Mouse (Mus musculus): ENCODE data around the gene Kifc3. TPM values are rescaled to one million over a fixed set of nuclear protein-coding genes. Genes with fewer than 3 reads are reported as not detected.
"Not testable (repeated sequence)": the region's sequence is repeated elsewhere in the genome, so short reads cannot be mapped to it uniquely, and the experiment has no call there.

The Kifc3 gene
- 3.2 and 4.1 TPM in 2 replicates for polyA plus RNA-seq (2015; fragmentation: Nextera tagmentation; extraction: Ambion mirVana)

DNA sequence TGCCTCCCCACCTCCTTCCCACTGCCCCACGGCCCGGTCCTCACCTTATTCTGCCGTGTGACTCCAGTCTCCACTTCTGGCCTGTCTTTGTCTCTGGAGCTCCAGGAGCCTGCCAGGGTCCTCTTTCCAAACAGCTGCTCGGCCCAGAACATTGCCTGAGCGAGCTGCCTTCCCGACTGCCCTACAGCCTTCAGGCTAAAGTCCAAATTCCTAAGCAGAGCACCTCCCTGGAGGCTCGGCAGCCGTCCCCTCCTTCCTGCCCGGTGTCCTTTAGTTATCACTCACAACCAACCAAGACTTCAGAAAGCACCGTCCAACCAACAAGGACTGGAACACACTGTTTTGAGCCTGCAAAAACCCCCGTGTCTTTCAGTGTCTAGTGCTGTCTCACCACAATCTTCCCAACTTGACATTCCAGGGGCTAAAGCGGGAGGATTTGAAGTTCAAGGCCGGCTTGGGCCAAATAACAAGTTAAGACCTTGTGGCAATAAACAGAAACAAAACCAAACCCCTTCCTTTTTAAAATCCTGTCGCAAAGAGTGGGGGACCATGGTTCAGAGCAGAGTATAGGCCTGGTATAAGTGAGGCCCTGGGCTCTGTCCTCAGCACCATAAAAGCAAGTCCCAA is at the start of gene Kifc3:
TSS of gene Kifc3 (minus strand) at position 164 of the 627 bp plus-strand sequence.
- ATAC-seq (ENCODE audit: low read depth) (no peak), DNase-seq (no peak)
- no peak within 1 kb of the TSS for H3K27ac ChIP-seq
- no peaks in the 10 kb centered on the region for H3K27me3 ChIP-seq
- no peaks in the 10 kb centered on the region for H3K9me3 ChIP-seq (replicated peaks)
- H3K4me3 ChIP-seq (replicated peaks): no peak within 1 kb of the TSS
- H3K4me1 ChIP-seq (replicated peaks): no peaks in the 10 kb centered on the region
- no peaks in the 10 kb centered on the region for H3K36me3 ChIP-seq
- H3K4me2 ChIP-seq: no peak within 1 kb of the TSS
- 62% methylated on average over 14 of the region's 14 CpGs for WGBS (ENCODE audit: insufficient replicate concordance)
- H3K9ac ChIP-seq: no peak within 1 kb of the TSS

- no peak overlapping the region for H3K4me2 ChIP-seq
- no peaks in the 10 kb centered on the region for H3K27me3 ChIP-seq
- no peaks in the 10 kb centered on the region for H3K36me3 ChIP-seq
- no peak overlapping the region for H3K27ac ChIP-seq
- H3K9me3 ChIP-seq (replicated peaks): no peaks in the 10 kb centered on the region
- DNase-seq (no peak), ATAC-seq (ENCODE audit: low read depth) (no peak)
- no peak overlapping the region for H3K9ac ChIP-seq
- H3K4me3 ChIP-seq (replicated peaks): no peak overlapping the region
- WGBS (ENCODE audit: insufficient replicate concordance): 56% methylated on average over 9 of the region's 9 CpGs
- H3K4me1 ChIP-seq (replicated peaks): peaks cover 3% of the 10 kb centered on the region; the same call in 1 of the 2 replicates
These were observed 49.4 kb upstream of the Kifc3 start for GRCm38 (mm10) chr8:95252056-95252455.

DNA sequence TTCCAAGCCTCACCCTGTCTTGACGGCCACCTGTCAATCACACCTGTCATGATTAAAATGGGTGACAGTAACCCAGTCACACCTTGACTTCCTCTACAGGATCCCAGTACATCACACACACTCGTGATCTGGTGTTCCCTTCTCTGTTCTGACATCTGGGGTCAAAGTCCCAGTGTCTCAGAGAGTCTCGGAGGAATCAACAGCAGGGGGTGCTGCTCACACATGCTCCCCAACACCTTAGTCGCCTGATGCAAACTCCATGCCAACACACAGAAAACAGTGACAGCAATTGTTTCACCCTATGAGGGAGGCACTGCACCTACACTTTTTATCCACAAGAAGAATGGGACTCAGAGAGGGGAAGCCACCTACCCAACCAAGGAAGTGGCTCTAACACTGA is 47.2 kb upstream of the Kifc3 start:
- ATAC-seq (ENCODE audit: low read depth) (no peak), DNase-seq (no peak)
- Histone ChIP-seq H3K36me3 (no peaks in the 10 kb centered on the region), H3K4me1 (replicated peaks) (no peaks in the 10 kb centered on the region), H3K9me3 (replicated peaks) (no peaks in the 10 kb centered on the region), H3K4me3 (replicated peaks) (no peak overlapping the region), H3K4me2 (no peak overlapping the region), H3K27ac (no peak overlapping the region), H3K9ac (no peak overlapping the region), H3K27me3 (no peaks in the 10 kb centered on the region)
- WGBS (ENCODE audit: insufficient replicate concordance): 32% methylated on average over 4 of the region's 4 CpGs

DNA sequence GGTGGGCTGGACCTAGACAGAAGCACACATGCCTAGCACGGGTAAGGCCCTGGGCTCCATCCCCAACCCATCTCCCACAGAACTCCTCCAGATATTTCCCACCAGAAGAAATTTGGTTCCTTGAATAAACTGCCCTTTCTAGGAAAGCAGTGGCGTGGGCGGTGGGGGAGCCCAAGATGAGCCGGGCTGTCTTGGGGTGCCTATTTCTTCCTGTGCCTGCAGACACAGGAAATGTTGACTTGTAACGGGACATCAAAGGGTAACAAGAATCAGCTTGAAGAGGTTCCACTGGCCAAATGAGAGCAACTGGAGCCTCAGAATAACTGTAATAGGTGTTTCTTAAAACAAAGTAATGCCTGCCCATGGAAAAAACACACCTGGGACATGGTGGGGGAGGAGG is 44.7 kb upstream of the Kifc3 start:
- Histone ChIP-seq H3K4me2 (no peak overlapping the region), H3K27ac (no peak overlapping the region), H3K9me3 (replicated peaks) (no peaks in the 10 kb centered on the region), H3K9ac (no peak overlapping the region), H3K4me1 (replicated peaks) (peaks cover 7% of the 10 kb centered on the region), H3K27me3 (no peaks in the 10 kb centered on the region), H3K4me3 (replicated peaks) (no peak overlapping the region), H3K36me3 (no peaks in the 10 kb centered on the region)
- WGBS (ENCODE audit: insufficient replicate concordance): 59% methylated on average over 5 of the region's 5 CpGs
- DNase-seq: no peak
- ATAC-seq (ENCODE audit: low read depth): no peak

DNA sequence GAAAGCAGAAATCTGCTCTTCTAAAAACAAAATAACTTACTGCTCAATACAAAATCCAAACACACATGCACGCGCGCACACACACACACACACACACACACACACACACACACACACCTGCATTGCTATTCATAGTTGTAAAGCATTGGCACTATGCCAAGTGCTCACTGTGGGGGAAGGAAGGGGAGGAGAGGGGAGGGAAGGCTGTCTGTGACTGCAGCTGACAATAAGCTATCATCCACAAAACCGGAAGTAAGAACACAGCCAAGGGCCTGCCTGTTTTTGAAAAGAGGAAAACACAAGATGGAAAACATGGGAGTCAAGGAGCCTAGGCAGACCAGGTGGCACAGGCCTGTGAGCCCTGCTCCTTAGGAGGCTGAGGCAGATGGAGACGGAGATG is 42.6 kb upstream of the Kifc3 start:
- DNase-seq (no peak), ATAC-seq (ENCODE audit: low read depth) (no peak)
- WGBS (ENCODE audit: insufficient replicate concordance): 73% methylated on average over 5 of the region's 5 CpGs
- Histone ChIP-seq H3K36me3 (no peaks in the 10 kb centered on the region), H3K4me1 (replicated peaks) (peaks cover 10% of the 10 kb centered on the region), H3K4me3 (replicated peaks) (no peak overlapping the region), H3K27ac (no peak overlapping the region), H3K4me2 (no peak overlapping the region), H3K9me3 (replicated peaks) (no peaks in the 10 kb centered on the region), H3K9ac (no peak overlapping the region), H3K27me3 (no peaks in the 10 kb centered on the region)

DNA sequence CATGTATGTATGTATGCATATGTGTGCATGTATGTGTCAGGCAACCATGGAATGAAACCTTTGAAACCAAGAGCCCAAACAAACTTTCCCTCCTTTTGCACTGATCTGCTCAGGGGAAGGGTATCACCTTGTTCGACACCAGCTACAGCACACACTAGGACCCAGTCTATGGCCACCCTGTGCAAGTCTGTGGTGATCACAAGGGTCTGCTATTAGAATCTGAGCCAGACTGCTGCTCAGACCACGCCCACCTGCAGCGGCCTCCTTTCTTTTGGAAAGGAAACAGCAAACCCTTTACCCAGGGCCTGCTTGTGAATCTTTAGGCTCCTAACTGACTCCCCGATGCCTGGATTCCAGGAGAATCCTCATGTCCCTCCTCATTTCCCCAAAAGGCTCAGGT is 41.2 kb upstream of the Kifc3 start:
- ATAC-seq (ENCODE audit: low read depth) (no peak), DNase-seq (no peak)
- Histone ChIP-seq H3K9ac (no peak overlapping the region), H3K4me3 (replicated peaks) (no peak overlapping the region), H3K27ac (no peak overlapping the region), H3K9me3 (replicated peaks) (no peaks in the 10 kb centered on the region), H3K4me1 (replicated peaks) (peaks cover 10% of the 10 kb centered on the region), H3K36me3 (no peaks in the 10 kb centered on the region), H3K27me3 (no peaks in the 10 kb centered on the region), H3K4me2 (no peak overlapping the region)
- WGBS (ENCODE audit: insufficient replicate concordance): 50% methylated on average over 4 of the region's 4 CpGs

DNA sequence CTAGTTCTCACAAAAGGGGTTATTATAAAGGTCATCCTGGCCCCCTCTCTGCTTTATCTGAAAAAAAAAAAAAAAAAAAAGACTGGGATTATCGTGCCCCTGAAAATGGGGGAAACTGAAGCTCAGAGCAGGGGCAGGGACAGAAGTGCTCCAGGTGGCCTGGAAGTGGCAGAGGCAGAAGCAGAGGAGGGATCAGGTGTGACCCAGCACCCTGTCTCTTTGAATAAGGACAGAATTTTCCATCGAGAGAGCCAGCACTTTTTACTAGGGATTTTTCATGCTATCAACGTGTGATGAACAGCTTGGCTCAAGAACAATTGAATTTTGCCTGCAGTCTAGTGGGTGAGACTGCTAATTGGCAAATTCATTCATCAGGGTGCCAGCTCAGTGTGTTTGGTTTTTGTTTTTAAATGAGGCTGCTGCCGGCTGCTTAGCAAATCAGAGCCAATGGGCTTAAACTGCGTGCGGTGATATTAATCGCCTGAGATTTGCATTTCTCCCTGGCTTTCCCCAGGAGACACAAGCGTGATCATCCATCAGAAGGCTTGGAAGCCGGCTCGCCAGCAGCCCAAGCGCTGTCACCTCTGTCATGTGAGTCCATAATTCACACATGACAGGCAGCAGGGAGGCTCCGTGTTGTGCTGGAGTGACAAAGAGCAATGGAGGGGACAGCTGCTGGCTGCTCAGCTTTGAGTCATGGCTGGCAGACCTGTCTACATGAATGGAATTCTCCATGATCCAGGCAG is 40.4 kb upstream of the Kifc3 start:
- Histone ChIP-seq H3K27me3 (no peaks in the 10 kb centered on the region), H3K36me3 (no peaks in the 10 kb centered on the region), H3K27ac (no peak overlapping the region), H3K9ac (no peak overlapping the region), H3K4me2 (no peak overlapping the region), H3K9me3 (replicated peaks) (no peaks in the 10 kb centered on the region), H3K4me3 (replicated peaks) (no peak overlapping the region), H3K4me1 (replicated peaks) (peaks cover 10% of the 10 kb centered on the region)
- WGBS (ENCODE audit: insufficient replicate concordance): 56% methylated on average over 12 of the region's 12 CpGs
- DNase-seq (no peak), ATAC-seq (ENCODE audit: low read depth) (no peak)

DNA sequence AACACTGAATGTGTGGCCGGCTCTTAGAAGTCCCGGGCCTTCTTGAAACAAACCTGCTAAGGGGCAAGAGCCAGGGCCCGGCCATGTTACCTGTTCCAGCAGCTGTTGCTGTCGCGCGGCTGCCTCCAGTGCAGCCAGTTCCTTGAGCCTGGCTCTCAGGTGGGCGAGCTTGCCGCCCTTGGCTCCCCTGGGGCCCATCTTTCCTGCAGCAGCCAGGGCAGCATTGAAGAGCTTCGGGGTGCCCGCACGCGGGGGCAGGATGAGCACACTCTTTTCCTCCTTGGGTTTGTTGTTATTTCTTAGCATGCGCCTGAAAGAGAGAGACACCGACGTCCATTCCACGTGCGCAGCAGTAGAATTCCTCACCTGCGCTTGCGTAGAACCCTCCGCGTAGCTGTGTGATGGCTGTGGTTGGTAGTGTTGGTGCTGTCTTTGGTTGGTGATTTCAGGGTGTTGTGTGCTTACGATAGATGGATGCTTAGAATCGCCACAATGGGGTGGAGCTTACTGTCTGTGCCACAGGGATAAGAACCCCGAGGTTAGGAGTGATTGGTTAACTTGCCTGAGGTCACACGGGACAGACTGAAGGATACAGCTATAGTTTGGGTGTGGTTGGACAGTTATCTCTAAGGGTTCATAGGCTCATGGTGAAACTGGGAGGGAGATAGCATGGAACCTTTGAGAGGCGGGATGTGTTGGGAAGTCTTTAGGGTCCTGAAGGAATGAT is 39.6 kb upstream of the Kifc3 start:
- no peaks in the 10 kb centered on the region for H3K27me3 ChIP-seq
- H3K27ac ChIP-seq: no peak overlapping the region
- no peak overlapping the region for H3K4me3 ChIP-seq (replicated peaks)
- H3K36me3 ChIP-seq: no peaks in the 10 kb centered on the region
- no peak overlapping the region for H3K4me2 ChIP-seq
- DNase-seq: no peak
- ATAC-seq (ENCODE audit: low read depth): peak; percentile 69
- peaks cover 10% of the 10 kb centered on the region for H3K4me1 ChIP-seq (replicated peaks)
- H3K9me3 ChIP-seq (replicated peaks): no peaks in the 10 kb centered on the region
- WGBS (ENCODE audit: insufficient replicate concordance): 68% methylated on average over 26 of the region's 26 CpGs
- no peak overlapping the region for H3K9ac ChIP-seq

- no peaks in the 10 kb centered on the region; the same call in 1 of the 2 replicates for H3K27me3 ChIP-seq
- ATAC-seq (ENCODE audit: low read depth) (no peak), DNase-seq (peak; percentile 42)
- H3K36me3 ChIP-seq: no peaks in the 10 kb centered on the region
- H3K4me2 ChIP-seq: no peak overlapping the region
- no peak overlapping the region for H3K9ac ChIP-seq
- 5% methylated on average over 3 of the region's 3 CpGs for WGBS (ENCODE audit: insufficient replicate concordance)
- H3K9me3 ChIP-seq (replicated peaks): no peaks in the 10 kb centered on the region
- H3K4me3 ChIP-seq (replicated peaks): no peak overlapping the region
- H3K27ac ChIP-seq: no peak overlapping the region
- H3K4me1 ChIP-seq (replicated peaks): peaks cover 8% of the 10 kb centered on the region
These were observed 33.1 kb upstream of the Kifc3 start for GRCm38 (mm10) chr8:95235683-95236082.

- H3K9ac ChIP-seq; DNase-seq; H3K4me3 ChIP-seq (replicated peaks); ATAC-seq (ENCODE audit: low read depth); H3K4me2 ChIP-seq; H3K27ac ChIP-seq; H3K27me3 ChIP-seq; H3K4me1 ChIP-seq (replicated peaks); H3K36me3 ChIP-seq; H3K9me3 ChIP-seq (replicated peaks): not testable (repeated sequence)
- 62% methylated on average over 9 of the region's 9 CpGs for WGBS (ENCODE audit: insufficient replicate concordance)
These were observed 27.5 kb upstream of the Kifc3 start for GRCm38 (mm10) chr8:95230086-95230485.

DNA sequence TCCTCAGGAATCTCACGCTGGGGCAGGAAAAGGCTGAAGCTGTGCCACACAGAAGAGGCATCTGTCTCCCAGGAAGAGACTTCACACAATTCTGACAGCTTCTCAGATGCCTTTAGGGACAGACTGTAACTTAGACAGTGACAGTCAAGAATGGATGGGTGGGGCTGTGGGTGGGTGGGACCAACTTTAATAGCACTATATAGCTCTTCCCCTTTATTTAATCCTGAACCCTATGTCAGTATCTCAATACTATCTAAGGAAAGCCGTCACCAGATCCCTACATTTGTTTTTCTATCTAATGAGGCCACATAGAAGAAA is 24.5 kb upstream of the Kifc3 start:
- no peak overlapping the region for H3K9ac ChIP-seq
- peaks cover 3% of the 10 kb centered on the region for H3K4me1 ChIP-seq (replicated peaks)
- H3K9me3 ChIP-seq (replicated peaks): no peaks in the 10 kb centered on the region
- no peak overlapping the region for H3K27ac ChIP-seq
- no peak overlapping the region for H3K4me2 ChIP-seq
- no peak for ATAC-seq (ENCODE audit: low read depth)
- H3K27me3 ChIP-seq: no peaks in the 10 kb centered on the region
- WGBS (ENCODE audit: insufficient replicate concordance): 35% methylated on average over 2 of the region's 2 CpGs
- H3K36me3 ChIP-seq: no peaks in the 10 kb centered on the region
- no peak for DNase-seq
- H3K4me3 ChIP-seq (replicated peaks): no peak overlapping the region

Data from liver, embryonic 13.5 days (tissue).